Mouse (Mus musculus): ENCODE measurements at regions not wholly inside any gene's neighbourhood (a gene's known extent, or its start where the extent isn't known, plus 50 kb on each side); places are given as distances from the start of the nearest gene placed in this dataset.

GRCm38 (mm10) chr4:127718661-127719060 lies 252.1 kb downstream of the CK137956 start:
- no peak overlapping the region for H3K4me3 ChIP-seq (replicated peaks; ENCODE audit: low read length)
- H3K36me3 ChIP-seq (ENCODE audit: control insufficient read depth, insufficient read depth) = no peaks in the 10 kb centered on the region
- no peak overlapping the region for H3K27ac ChIP-seq (ENCODE audit: low read length)
- no peaks in the 10 kb centered on the region for H3K27me3 ChIP-seq (replicated peaks; ENCODE audit: control insufficient read depth, insufficient read depth, low read length)
- no peaks in the 10 kb centered on the region for H3K9me3 ChIP-seq (ENCODE audit: control insufficient read depth, low read length)
- H3K4me2 ChIP-seq (ENCODE audit: low read length) = no peak overlapping the region
- ATAC-seq = no peak
- H3K4me1 ChIP-seq (replicated peaks; ENCODE audit: control insufficient read depth, insufficient read depth, low read length) = no peaks in the 10 kb centered on the region
- 71% methylated on average over 5 of the region's 5 CpGs for WGBS
- no peak overlapping the region for H3K9ac ChIP-seq (replicated peaks; ENCODE audit: low read depth, low read length)

- no peak for ATAC-seq
- Histone ChIP-seq H3K4me1 (replicated peaks; ENCODE audit: control insufficient read depth, insufficient read depth, low read length) (peaks cover 6% of the 10 kb centered on the region), H3K27me3 (replicated peaks; ENCODE audit: control insufficient read depth, insufficient read depth, low read length) (no peaks in the 10 kb centered on the region), H3K27ac (ENCODE audit: low read length) (no peak overlapping the region), H3K9ac (replicated peaks; ENCODE audit: low read depth, low read length) (no peak overlapping the region), H3K36me3 (ENCODE audit: control insufficient read depth, insufficient read depth) (no peaks in the 10 kb centered on the region), H3K9me3 (ENCODE audit: control insufficient read depth, low read length) (no peaks in the 10 kb centered on the region), H3K4me2 (ENCODE audit: low read length) (no peak overlapping the region), H3K4me3 (replicated peaks; ENCODE audit: low read length) (no peak overlapping the region)
- 84% methylated on average over 10 of the region's 10 CpGs for WGBS
Measured at GRCm38 (mm10) chr4:127712274-127712673, 258.5 kb downstream of the CK137956 start.

- Histone ChIP-seq H3K4me1 (replicated peaks; ENCODE audit: control insufficient read depth, insufficient read depth, low read length) (peaks cover 6% of the 10 kb centered on the region), H3K4me3 (replicated peaks; ENCODE audit: low read length) (no peak overlapping the region), H3K27me3 (replicated peaks; ENCODE audit: control insufficient read depth, insufficient read depth, low read length) (no peaks in the 10 kb centered on the region), H3K9ac (replicated peaks; ENCODE audit: low read depth, low read length) (no peak overlapping the region), H3K27ac (ENCODE audit: low read length) (peak overlapping the region; percentile 16; the same call in 1 of the 2 replicates), H3K4me2 (ENCODE audit: low read length) (no peak overlapping the region), H3K36me3 (ENCODE audit: control insufficient read depth, insufficient read depth) (no peaks in the 10 kb centered on the region), H3K9me3 (ENCODE audit: control insufficient read depth, low read length) (no peaks in the 10 kb centered on the region)
- 46% methylated on average over 4 of the region's 4 CpGs for WGBS
- no peak for ATAC-seq
Measured at GRCm38 (mm10) chr4:127710816-127711215, 259.9 kb downstream of the CK137956 start.

- no peaks in the 10 kb centered on the region for H3K9me3 ChIP-seq (ENCODE audit: control insufficient read depth, low read length)
- H3K36me3 ChIP-seq (ENCODE audit: control insufficient read depth, insufficient read depth) = no peaks in the 10 kb centered on the region
- WGBS = 82% methylated on average over 6 of the region's 6 CpGs
- no peak overlapping the region for H3K27ac ChIP-seq (ENCODE audit: low read length)
- peaks cover 6% of the 10 kb centered on the region for H3K4me1 ChIP-seq (replicated peaks; ENCODE audit: control insufficient read depth, insufficient read depth, low read length)
- H3K27me3 ChIP-seq (replicated peaks; ENCODE audit: control insufficient read depth, insufficient read depth, low read length) = no peaks in the 10 kb centered on the region
- ATAC-seq = no peak
- no peak overlapping the region for H3K4me3 ChIP-seq (replicated peaks; ENCODE audit: low read length)
- H3K4me2 ChIP-seq (ENCODE audit: low read length) = no peak overlapping the region
- no peak overlapping the region for H3K9ac ChIP-seq (replicated peaks; ENCODE audit: low read depth, low read length)
Measured at GRCm38 (mm10) chr4:127709746-127710145, 261.0 kb downstream of the CK137956 start.

- Histone ChIP-seq H3K27ac (ENCODE audit: low read length) (no peak overlapping the region), H3K4me1 (replicated peaks; ENCODE audit: control insufficient read depth, insufficient read depth, low read length) (peaks cover 6% of the 10 kb centered on the region), H3K9ac (replicated peaks; ENCODE audit: low read depth, low read length) (no peak overlapping the region), H3K9me3 (ENCODE audit: control insufficient read depth, low read length) (no peaks in the 10 kb centered on the region), H3K4me3 (replicated peaks; ENCODE audit: low read length) (no peak overlapping the region), H3K36me3 (ENCODE audit: control insufficient read depth, insufficient read depth) (no peaks in the 10 kb centered on the region), H3K27me3 (replicated peaks; ENCODE audit: control insufficient read depth, insufficient read depth, low read length) (no peaks in the 10 kb centered on the region), H3K4me2 (ENCODE audit: low read length) (no peak overlapping the region)
- ATAC-seq = no peak
- 87% methylated on average over 3 of the region's 3 CpGs for WGBS
Measured at GRCm38 (mm10) chr4:127708186-127708585, 262.6 kb downstream of the CK137956 start.

GRCm38 (mm10) chr4:127707126-127707525 lies 263.6 kb downstream of the CK137956 start:
- Histone ChIP-seq H3K9ac (replicated peaks; ENCODE audit: low read depth, low read length) (no peak overlapping the region), H3K27ac (ENCODE audit: low read length) (no peak overlapping the region), H3K9me3 (ENCODE audit: control insufficient read depth, low read length) (no peaks in the 10 kb centered on the region), H3K4me2 (ENCODE audit: low read length) (no peak overlapping the region), H3K4me3 (replicated peaks; ENCODE audit: low read length) (no peak overlapping the region), H3K36me3 (ENCODE audit: control insufficient read depth, insufficient read depth) (no peaks in the 10 kb centered on the region), H3K27me3 (replicated peaks; ENCODE audit: control insufficient read depth, insufficient read depth, low read length) (no peaks in the 10 kb centered on the region), H3K4me1 (replicated peaks; ENCODE audit: control insufficient read depth, insufficient read depth, low read length) (peaks cover 6% of the 10 kb centered on the region)
- ATAC-seq = no peak
- WGBS = 86% methylated on average over 3 of the region's 3 CpGs

- Histone ChIP-seq H3K36me3 (ENCODE audit: control insufficient read depth, insufficient read depth) (no peaks in the 10 kb centered on the region), H3K4me2 (ENCODE audit: low read length) (no peak overlapping the region), H3K27ac (ENCODE audit: low read length) (no peak overlapping the region), H3K9me3 (ENCODE audit: control insufficient read depth, low read length) (no peaks in the 10 kb centered on the region), H3K27me3 (replicated peaks; ENCODE audit: control insufficient read depth, insufficient read depth, low read length) (no peaks in the 10 kb centered on the region), H3K4me3 (replicated peaks; ENCODE audit: low read length) (no peak overlapping the region), H3K9ac (replicated peaks; ENCODE audit: low read depth, low read length) (no peak overlapping the region), H3K4me1 (replicated peaks; ENCODE audit: control insufficient read depth, insufficient read depth, low read length) (no peaks in the 10 kb centered on the region)
- ATAC-seq = no peak
- 92% methylated on average over 11 of the region's 11 CpGs for WGBS
Measured at GRCm38 (mm10) chr4:127701651-127702050, 269.1 kb downstream of the CK137956 start.

GRCm38 (mm10) chr4:127689986-127690385 lies 280.8 kb downstream of the CK137956 start:
- Histone ChIP-seq H3K36me3 (ENCODE audit: control insufficient read depth, insufficient read depth) (no peaks in the 10 kb centered on the region), H3K9me3 (ENCODE audit: control insufficient read depth, low read length) (no peaks in the 10 kb centered on the region), H3K9ac (replicated peaks; ENCODE audit: low read depth, low read length) (no peak overlapping the region), H3K4me2 (ENCODE audit: low read length) (no peak overlapping the region), H3K4me3 (replicated peaks; ENCODE audit: low read length) (no peak overlapping the region), H3K4me1 (replicated peaks; ENCODE audit: control insufficient read depth, insufficient read depth, low read length) (peaks cover 4% of the 10 kb centered on the region; the same call in 1 of the 2 replicates), H3K27ac (ENCODE audit: low read length) (no peak overlapping the region), H3K27me3 (replicated peaks; ENCODE audit: control insufficient read depth, insufficient read depth, low read length) (no peaks in the 10 kb centered on the region)
- ATAC-seq = no peak
- WGBS = 17% methylated on average over 4 of the region's 4 CpGs

GRCm38 (mm10) chr4:127685021-127685420 lies 285.7 kb downstream of the CK137956 start:
- ATAC-seq = no peak
- Histone ChIP-seq H3K27me3 (replicated peaks; ENCODE audit: control insufficient read depth, insufficient read depth, low read length) (no peaks in the 10 kb centered on the region), H3K9ac (replicated peaks; ENCODE audit: low read depth, low read length) (no peak overlapping the region), H3K9me3 (ENCODE audit: control insufficient read depth, low read length) (no peaks in the 10 kb centered on the region), H3K4me1 (replicated peaks; ENCODE audit: control insufficient read depth, insufficient read depth, low read length) (peaks cover under 1% of the 10 kb centered on the region; the same call in 1 of the 2 replicates), H3K4me3 (replicated peaks; ENCODE audit: low read length) (no peak overlapping the region), H3K36me3 (ENCODE audit: control insufficient read depth, insufficient read depth) (no peaks in the 10 kb centered on the region), H3K4me2 (ENCODE audit: low read length) (no peak overlapping the region), H3K27ac (ENCODE audit: low read length) (no peak overlapping the region)
- 79% methylated on average over 3 of the region's 3 CpGs for WGBS

- no peaks in the 10 kb centered on the region for H3K9me3 ChIP-seq (ENCODE audit: control insufficient read depth, low read length)
- no peak overlapping the region for H3K4me3 ChIP-seq (replicated peaks; ENCODE audit: low read length)
- ATAC-seq = no peak
- H3K36me3 ChIP-seq (ENCODE audit: control insufficient read depth, insufficient read depth) = no peaks in the 10 kb centered on the region
- H3K27ac ChIP-seq (ENCODE audit: low read length) = no peak overlapping the region
- no peak overlapping the region for H3K4me2 ChIP-seq (ENCODE audit: low read length)
- H3K4me1 ChIP-seq (replicated peaks; ENCODE audit: control insufficient read depth, insufficient read depth, low read length) = 0 out of 2 replicates have a peak, but pooled peaks cover 2% of the 10 kb centered on the region
- no peaks in the 10 kb centered on the region for H3K27me3 ChIP-seq (replicated peaks; ENCODE audit: control insufficient read depth, insufficient read depth, low read length)
- 41% methylated on average over 4 of the region's 4 CpGs for WGBS
- H3K9ac ChIP-seq (replicated peaks; ENCODE audit: low read depth, low read length) = no peak overlapping the region
Measured at GRCm38 (mm10) chr4:127679391-127679790, 291.4 kb downstream of the CK137956 start.

All from forebrain, embryonic 16.5 days (tissue).